Mouse (Mus musculus): ENCODE measurements at regions not wholly inside any gene's neighbourhood (a gene's known extent, or its start where the extent isn't known, plus 50 kb on each side); places are given as distances from the start of the nearest gene placed in this dataset.

DNA sequence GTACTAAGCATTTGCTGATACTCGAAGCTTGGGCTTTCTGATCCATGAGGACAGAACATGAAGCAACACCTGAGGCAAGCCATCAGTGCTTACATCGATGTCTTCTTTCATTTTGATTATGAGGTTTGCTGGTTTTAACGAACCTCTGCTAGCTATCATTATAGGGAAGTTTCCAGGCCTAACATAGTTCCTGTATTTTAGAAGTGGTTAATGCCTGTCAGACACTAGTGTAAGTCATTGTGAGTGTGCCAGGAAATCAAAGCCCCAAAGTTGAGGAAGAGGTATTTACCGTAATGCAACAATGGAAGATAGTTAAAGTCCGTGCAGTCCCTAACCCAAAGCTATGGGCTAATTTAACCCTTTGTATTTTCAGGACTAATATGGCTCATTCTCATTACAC, 120.1 kb upstream of the Rap2b start:
- H3K4me2 ChIP-seq (ENCODE audit: low read length): no peak overlapping the region
- H3K4me3 ChIP-seq (ENCODE audit: low read length): no peak overlapping the region
- H3K9me3 ChIP-seq (ENCODE audit: control insufficient read depth, low read length): no peaks in the 10 kb centered on the region
- no peaks in the 10 kb centered on the region for H3K27me3 ChIP-seq (replicated peaks; ENCODE audit: control insufficient read depth, insufficient read depth, low read length)
- H3K27ac ChIP-seq (ENCODE audit: low read depth, low read length): no peak overlapping the region
- ATAC-seq: no peak
- H3K4me1 ChIP-seq (ENCODE audit: control insufficient read depth, insufficient read depth, low read depth, low read length): no peaks in the 10 kb centered on the region
- no peak overlapping the region for H3K9ac ChIP-seq (ENCODE audit: low read depth, low read length)
- no peaks in the 10 kb centered on the region for H3K36me3 ChIP-seq (ENCODE audit: control insufficient read depth, insufficient read depth, low read length)
- WGBS: 93% methylated on average over 5 of the region's 5 CpGs

DNA sequence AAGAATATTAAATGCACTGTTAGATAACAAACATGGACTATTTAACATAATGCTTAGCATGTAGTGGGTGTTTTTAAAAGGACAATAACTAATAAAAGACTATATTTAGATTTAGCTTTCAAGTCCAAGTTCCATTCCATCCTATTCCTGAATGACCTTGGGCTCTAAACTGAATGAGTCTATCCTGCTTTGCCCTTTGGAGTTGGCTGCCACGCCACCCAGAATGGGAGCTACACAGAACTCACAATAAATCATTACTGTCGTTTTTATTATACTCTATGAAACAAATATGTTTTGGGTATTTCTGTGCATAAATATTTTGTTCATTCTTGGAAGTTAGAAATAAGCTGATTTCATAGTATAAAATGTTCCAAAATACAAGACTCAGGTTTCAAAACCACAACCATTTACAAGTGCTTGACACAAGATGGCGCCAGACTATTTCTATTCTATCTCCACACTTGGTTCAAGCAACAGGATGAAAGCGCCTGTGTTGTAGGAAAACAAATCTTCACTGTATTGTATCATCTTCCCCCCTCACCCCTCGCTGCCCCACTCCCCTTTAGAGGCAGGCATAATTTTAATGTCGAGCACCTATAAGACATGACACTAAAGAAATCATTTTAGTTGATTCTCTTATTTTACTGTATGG, 117.4 kb upstream of the Rap2b start:
- Histone ChIP-seq H3K9me3 (ENCODE audit: control insufficient read depth, low read length) (no peaks in the 10 kb centered on the region), H3K4me3 (ENCODE audit: low read length) (no peak overlapping the region), H3K4me2 (ENCODE audit: low read length) (no peak overlapping the region), H3K27me3 (replicated peaks; ENCODE audit: control insufficient read depth, insufficient read depth, low read length) (no peaks in the 10 kb centered on the region), H3K9ac (ENCODE audit: low read depth, low read length) (no peak overlapping the region), H3K4me1 (ENCODE audit: control insufficient read depth, insufficient read depth, low read depth, low read length) (no peaks in the 10 kb centered on the region), H3K36me3 (ENCODE audit: control insufficient read depth, insufficient read depth, low read length) (no peaks in the 10 kb centered on the region), H3K27ac (ENCODE audit: low read depth, low read length) (no peak overlapping the region)
- ATAC-seq: peak; percentile 52; the same call in 1 of the 2 replicates
- 20% methylated on average over 6 of the region's 6 CpGs for WGBS

DNA sequence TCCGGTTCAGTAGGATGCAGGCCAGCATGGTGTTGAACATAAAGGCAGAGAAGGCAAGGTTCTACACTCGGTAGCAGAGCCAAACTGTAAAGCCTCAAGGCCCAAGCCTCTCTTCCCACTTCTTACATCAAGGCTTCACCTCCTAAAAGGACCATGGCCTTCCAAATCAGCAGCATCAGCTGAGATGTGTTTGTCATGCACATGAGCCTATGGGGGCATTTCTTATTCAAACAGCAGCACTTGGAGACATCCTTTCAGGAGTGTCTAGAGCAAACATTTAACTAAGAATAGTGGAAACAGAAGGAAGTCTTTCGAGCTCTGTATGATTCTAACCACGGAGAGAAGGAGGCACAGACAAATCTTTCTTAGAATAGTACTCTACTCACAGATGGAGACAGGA, 115.0 kb upstream of the Rap2b start:
- 75% methylated on average over 4 of the region's 4 CpGs for WGBS
- H3K9ac ChIP-seq (ENCODE audit: low read depth, low read length): no peak overlapping the region
- H3K4me3 ChIP-seq (ENCODE audit: low read length): no peak overlapping the region
- H3K4me2 ChIP-seq (ENCODE audit: low read length): no peak overlapping the region
- H3K4me1 ChIP-seq (ENCODE audit: control insufficient read depth, insufficient read depth, low read depth, low read length): no peaks in the 10 kb centered on the region
- no peaks in the 10 kb centered on the region for H3K9me3 ChIP-seq (ENCODE audit: control insufficient read depth, low read length)
- no peak for ATAC-seq
- H3K27ac ChIP-seq (ENCODE audit: low read depth, low read length): no peak overlapping the region
- H3K27me3 ChIP-seq (replicated peaks; ENCODE audit: control insufficient read depth, insufficient read depth, low read length): no peaks in the 10 kb centered on the region
- H3K36me3 ChIP-seq (ENCODE audit: control insufficient read depth, insufficient read depth, low read length): no peaks in the 10 kb centered on the region

DNA sequence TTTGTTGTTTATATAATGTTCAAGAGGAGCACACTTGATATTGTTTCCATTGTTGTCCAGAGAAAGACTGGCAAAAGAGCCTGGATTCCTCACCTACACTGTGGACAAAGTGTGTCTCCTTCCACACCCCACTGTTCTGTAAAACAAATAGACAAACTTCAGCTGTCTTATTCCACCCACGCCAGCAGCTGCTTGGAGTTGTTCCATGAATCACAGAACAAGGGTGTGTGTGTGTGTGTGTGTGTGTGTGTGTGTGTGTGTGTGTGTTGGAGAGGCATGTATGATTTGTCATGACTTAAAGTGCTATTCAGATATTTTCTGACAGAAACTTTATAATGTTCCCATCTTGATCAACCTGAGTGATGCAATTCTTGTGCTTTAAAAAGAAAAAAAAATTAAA, 114.1 kb upstream of the Rap2b start:
- H3K9ac ChIP-seq (ENCODE audit: low read depth, low read length): no peak overlapping the region
- no peak for ATAC-seq
- H3K9me3 ChIP-seq (ENCODE audit: control insufficient read depth, low read length): no peaks in the 10 kb centered on the region
- H3K27ac ChIP-seq (ENCODE audit: low read depth, low read length): no peak overlapping the region
- H3K27me3 ChIP-seq (replicated peaks; ENCODE audit: control insufficient read depth, insufficient read depth, low read length): no peaks in the 10 kb centered on the region
- 58% methylated on average over 1 of the region's 1 CpGs for WGBS
- no peaks in the 10 kb centered on the region for H3K36me3 ChIP-seq (ENCODE audit: control insufficient read depth, insufficient read depth, low read length)
- H3K4me2 ChIP-seq (ENCODE audit: low read length): no peak overlapping the region
- no peak overlapping the region for H3K4me3 ChIP-seq (ENCODE audit: low read length)
- no peaks in the 10 kb centered on the region for H3K4me1 ChIP-seq (ENCODE audit: control insufficient read depth, insufficient read depth, low read depth, low read length)

DNA sequence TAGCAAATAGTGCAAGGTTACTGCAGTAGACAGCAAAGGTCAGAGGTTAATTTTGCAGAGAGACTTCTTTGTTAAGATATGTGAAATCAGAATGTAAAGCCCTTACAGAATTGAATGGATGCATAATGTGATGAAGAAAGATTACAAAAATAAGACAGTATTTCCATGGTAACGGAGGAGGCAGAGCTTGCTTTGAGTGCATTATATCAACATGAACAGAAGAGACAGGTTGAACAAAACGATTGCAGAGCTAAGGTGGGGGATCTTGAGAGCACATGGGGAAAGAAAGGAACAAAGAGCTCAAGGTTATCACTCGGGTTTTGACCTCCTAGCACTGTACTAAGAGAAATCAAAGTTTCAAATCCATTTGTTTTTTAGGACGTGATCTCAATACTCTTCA, 106.2 kb upstream of the Rap2b start:
- Histone ChIP-seq H3K4me1 (ENCODE audit: control insufficient read depth, insufficient read depth, low read depth, low read length) (no peaks in the 10 kb centered on the region), H3K9ac (ENCODE audit: low read depth, low read length) (no peak overlapping the region), H3K9me3 (ENCODE audit: control insufficient read depth, low read length) (no peaks in the 10 kb centered on the region), H3K4me2 (ENCODE audit: low read length) (no peak overlapping the region), H3K4me3 (ENCODE audit: low read length) (no peak overlapping the region), H3K36me3 (ENCODE audit: control insufficient read depth, insufficient read depth, low read length) (no peaks in the 10 kb centered on the region), H3K27ac (ENCODE audit: low read depth, low read length) (no peak overlapping the region), H3K27me3 (replicated peaks; ENCODE audit: control insufficient read depth, insufficient read depth, low read length) (no peaks in the 10 kb centered on the region)
- 65% methylated on average over 4 of the region's 4 CpGs for WGBS
- peak; percentile 61; the same call in 1 of the 2 replicates for ATAC-seq

DNA sequence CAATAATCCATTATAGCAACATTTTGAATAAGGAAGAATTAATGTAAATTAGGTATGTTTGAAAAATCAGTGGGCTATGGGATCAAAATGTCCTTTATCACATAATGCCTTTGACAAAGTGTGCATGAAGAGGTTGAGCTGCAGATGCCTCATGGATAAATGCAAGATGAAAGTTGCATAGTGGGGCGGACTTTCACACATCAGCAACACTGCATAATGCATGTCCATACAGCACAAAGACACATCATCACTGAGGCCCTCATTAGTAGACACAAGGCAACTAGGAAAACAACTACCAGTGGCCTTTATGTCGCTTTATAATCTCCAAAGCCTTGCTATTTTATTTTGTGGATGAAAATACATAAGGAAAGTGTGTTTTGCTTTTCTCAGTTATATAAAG, 105.8 kb upstream of the Rap2b start:
- ATAC-seq: no peak
- H3K9ac ChIP-seq (ENCODE audit: low read depth, low read length): no peak overlapping the region

DNA sequence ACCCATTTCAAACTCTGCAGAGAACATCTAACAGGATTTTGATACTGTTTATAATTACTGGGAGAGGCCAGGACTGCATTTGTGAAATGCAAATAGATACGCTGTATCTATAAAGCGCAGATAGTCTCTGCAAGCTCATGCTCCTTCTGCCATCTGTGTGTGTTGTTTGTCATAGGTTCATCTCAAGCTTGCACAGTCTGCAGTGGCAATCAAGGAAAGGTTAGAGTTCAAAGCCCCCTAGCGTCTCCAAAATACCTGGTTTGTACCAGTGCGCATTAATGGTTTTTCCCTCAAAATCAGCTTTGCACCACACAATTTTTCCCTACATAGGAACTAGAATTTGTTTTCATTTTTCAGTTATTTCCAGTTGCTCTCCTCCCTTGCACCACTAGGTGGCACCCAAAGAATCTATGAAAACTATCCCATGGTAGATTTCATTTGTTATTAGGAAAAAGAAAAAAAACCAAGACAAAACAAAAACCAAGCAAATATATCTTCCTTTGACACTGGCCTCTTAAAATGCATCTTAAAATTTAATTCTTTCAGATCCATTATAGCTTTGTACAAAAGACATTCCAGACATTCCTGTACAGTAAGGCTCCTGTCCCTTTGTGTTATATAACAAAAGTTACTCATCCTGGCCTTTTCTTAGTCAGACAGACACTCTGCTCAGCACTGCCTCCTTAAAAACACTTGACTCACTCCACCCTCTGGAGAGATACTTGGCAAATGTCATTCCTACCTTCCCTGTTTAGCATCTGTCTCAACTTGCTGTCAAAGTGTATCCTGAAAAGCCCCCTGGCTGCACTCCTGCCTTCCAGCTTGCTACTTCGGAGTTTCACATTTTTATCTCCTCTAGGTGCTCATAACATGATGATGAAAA, 92.7 kb upstream of the Rap2b start:
- H3K9ac ChIP-seq (ENCODE audit: low read depth, low read length): no peak overlapping the region
- ATAC-seq: peak; percentile 37; the same call in 1 of the 2 replicates
- H3K4me3 ChIP-seq (ENCODE audit: low read length): no peak overlapping the region
- no peaks in the 10 kb centered on the region for H3K4me1 ChIP-seq (ENCODE audit: control insufficient read depth, insufficient read depth, low read depth, low read length)
- no peaks in the 10 kb centered on the region for H3K36me3 ChIP-seq (ENCODE audit: control insufficient read depth, insufficient read depth, low read length)
- 78% methylated on average over 5 of the region's 5 CpGs for WGBS
- H3K27me3 ChIP-seq (replicated peaks; ENCODE audit: control insufficient read depth, insufficient read depth, low read length): no peaks in the 10 kb centered on the region
- H3K27ac ChIP-seq (ENCODE audit: low read depth, low read length): no peak overlapping the region
- H3K9me3 ChIP-seq (ENCODE audit: control insufficient read depth, low read length): no peaks in the 10 kb centered on the region
- H3K4me2 ChIP-seq (ENCODE audit: low read length): no peak overlapping the region

More for the DNA sequence above, 105.8 kb upstream of the Rap2b start:
- H3K4me1 ChIP-seq (ENCODE audit: control insufficient read depth, insufficient read depth, low read depth, low read length): no peaks in the 10 kb centered on the region
- H3K27me3 ChIP-seq (replicated peaks; ENCODE audit: control insufficient read depth, insufficient read depth, low read length): no peaks in the 10 kb centered on the region
- H3K4me2 ChIP-seq (ENCODE audit: low read length): no peak overlapping the region
- no peak overlapping the region for H3K4me3 ChIP-seq (ENCODE audit: low read length)
- no peaks in the 10 kb centered on the region for H3K36me3 ChIP-seq (ENCODE audit: control insufficient read depth, insufficient read depth, low read length)
- H3K27ac ChIP-seq (ENCODE audit: low read depth, low read length): no peak overlapping the region
- WGBS: 93% methylated on average over 2 of the region's 2 CpGs
- H3K9me3 ChIP-seq (ENCODE audit: control insufficient read depth, low read length): no peaks in the 10 kb centered on the region

DNA sequence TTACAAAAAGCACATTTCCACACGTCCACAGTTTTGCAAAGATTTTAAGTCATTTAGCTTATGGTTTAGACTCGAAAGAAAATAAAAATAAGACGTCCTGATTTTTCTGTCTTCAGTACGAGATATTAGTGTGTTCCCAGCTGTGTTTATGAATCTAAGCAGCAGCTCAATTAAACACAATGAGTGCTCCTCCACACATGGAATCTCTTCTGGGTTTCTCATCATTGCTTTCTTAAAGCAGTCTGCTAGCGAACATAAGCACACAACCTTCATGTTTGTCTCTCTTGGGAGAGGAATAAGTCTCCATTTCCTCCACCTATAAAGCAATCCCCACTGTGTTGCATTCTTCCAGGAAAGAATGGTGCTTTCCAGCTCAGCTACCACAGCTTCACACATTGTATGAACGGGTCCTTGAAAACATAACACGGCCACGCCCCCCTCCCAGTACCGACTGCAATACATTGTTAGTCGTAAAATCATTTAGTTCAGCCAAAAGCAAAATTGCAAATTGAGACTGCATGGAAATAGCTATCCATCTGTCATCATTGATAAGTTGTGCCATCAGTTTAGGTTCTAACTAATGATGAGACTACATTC, 75.4 kb upstream of the Rap2b start:
- Histone ChIP-seq H3K27me3 (replicated peaks; ENCODE audit: control insufficient read depth, insufficient read depth, low read length) (no peaks in the 10 kb centered on the region), H3K9ac (ENCODE audit: low read depth, low read length) (no peak overlapping the region), H3K4me2 (ENCODE audit: low read length) (0 out of 2 replicates have a peak overlapping the region, but pooled peaks have one; percentile 1), H3K27ac (ENCODE audit: low read depth, low read length) (no peak overlapping the region), H3K9me3 (ENCODE audit: control insufficient read depth, low read length) (no peaks in the 10 kb centered on the region), H3K36me3 (ENCODE audit: control insufficient read depth, insufficient read depth, low read length) (no peaks in the 10 kb centered on the region), H3K4me1 (ENCODE audit: control insufficient read depth, insufficient read depth, low read depth, low read length) (no peaks in the 10 kb centered on the region), H3K4me3 (ENCODE audit: low read length) (no peak overlapping the region)
- ATAC-seq: no peak
- WGBS: 51% methylated on average over 10 of the region's 10 CpGs

DNA sequence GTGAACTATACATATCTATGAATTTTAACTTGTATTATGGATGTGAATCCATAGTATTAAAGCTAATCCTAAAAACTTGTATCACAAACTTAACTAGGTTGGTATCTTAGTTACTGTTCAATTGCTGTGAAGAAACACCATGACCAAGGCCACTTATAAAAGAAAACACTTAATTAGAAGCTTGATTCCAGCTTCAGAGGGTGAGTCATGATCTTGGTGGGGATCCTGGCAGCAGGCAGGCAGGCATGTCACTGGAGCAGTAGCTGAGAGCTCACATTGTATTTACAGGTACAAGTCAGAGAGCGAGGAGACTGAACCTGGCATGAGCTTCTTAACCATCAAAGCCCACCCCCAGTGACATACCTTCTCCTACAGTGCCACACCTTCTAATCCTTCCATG, 73.2 kb upstream of the Rap2b start:
- Histone ChIP-seq H3K36me3 (ENCODE audit: control insufficient read depth, insufficient read depth, low read length) (no peaks in the 10 kb centered on the region), H3K27me3 (replicated peaks; ENCODE audit: control insufficient read depth, insufficient read depth, low read length) (no peaks in the 10 kb centered on the region), H3K9me3 (ENCODE audit: control insufficient read depth, low read length) (no peaks in the 10 kb centered on the region), H3K27ac (ENCODE audit: low read depth, low read length) (no peak overlapping the region), H3K4me2 (ENCODE audit: low read length) (no peak overlapping the region), H3K9ac (ENCODE audit: low read depth, low read length) (no peak overlapping the region), H3K4me3 (ENCODE audit: low read length) (no peak overlapping the region), H3K4me1 (ENCODE audit: control insufficient read depth, insufficient read depth, low read depth, low read length) (no peaks in the 10 kb centered on the region)
- WGBS: 82% methylated on average over 1 of the region's 1 CpGs
- no peak for ATAC-seq
